ENCODE assay signal across 14 mouse cellular contexts in the genomic region with DNA sequence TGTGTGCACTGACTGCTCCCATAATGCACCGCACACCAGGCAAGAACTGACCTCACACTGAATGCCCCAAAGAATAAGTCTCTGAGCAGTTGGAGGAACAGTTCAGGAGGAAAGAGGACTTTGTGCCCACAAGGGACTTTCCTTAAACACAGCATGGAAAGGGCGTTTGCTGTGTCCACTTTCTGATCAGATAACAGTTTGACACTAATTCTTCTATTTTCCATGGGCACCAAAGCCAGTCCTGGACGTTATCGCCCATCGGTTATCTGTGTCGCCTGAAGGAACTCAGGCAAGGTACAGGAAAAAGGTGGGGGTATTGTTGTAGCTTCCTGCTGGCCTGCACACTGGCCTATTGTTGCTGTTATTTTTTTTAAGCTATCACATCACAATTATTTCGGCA. TPM values are rescaled to one million over a fixed set of nuclear protein-coding genes. Genes with fewer than 3 reads are reported as not detected.
DNase-seq lines count a peak whose midpoint lies in the region; ATAC-seq and TF ChIP-seq lines count a peak whose summit lies in the region.
"Had no signal": no experiment of that assay in that cellular context is flagged by ENCODE, and none has a peak within 500 bp of the region (broad histone marks: within the 10 kb centered on the region; RNA-seq: fewer than 3 reads in every experiment).

No protein-coding gene starts in this region.

- intact Hi-C loops in left cerebral cortex, adult 2 months (cut with DNase I): no loop called here

- no peak overlapping the region for H3K9ac ChIP-seq in kidney, embryonic 15.5 days
- H3K9ac ChIP-seq: hindbrain, embryonic 15.5 days; limb, embryonic 13.5 days had no signal

- peak overlapping the region; percentile 75 for H3K27ac ChIP-seq in kidney, embryonic 15.5 days
- H3K27ac ChIP-seq in left cerebral cortex, adult 2 months: no peak overlapping the region
- H3K27ac ChIP-seq: forebrain, embryonic 10.5 days; hindbrain, embryonic 15.5 days; limb, embryonic 13.5 days had no signal

- H3K27me3 ChIP-seq in kidney, embryonic 15.5 days: no peaks in the 10 kb centered on the region
- H3K27me3 ChIP-seq: hindbrain, embryonic 15.5 days; limb, embryonic 13.5 days had no signal

- WGBS in kidney, embryonic 15.5 days: 78% methylated on average over 7 of the region's 7 CpGs

- ATAC-seq in kidney, embryonic 15.5 days (replicated peaks; ENCODE audit: low FRiP score): no peak; the same call in 1 of the 2 replicates

- no peaks in the 10 kb centered on the region for H3K36me3 ChIP-seq in kidney, embryonic 15.5 days
- H3K36me3 ChIP-seq: forebrain, embryonic 10.5 days; G1E; hindbrain, embryonic 15.5 days; limb, embryonic 13.5 days had no signal

- no peaks in the 10 kb centered on the region for H3K9me3 ChIP-seq in kidney, embryonic 15.5 days (replicated peaks)
- H3K9me3 ChIP-seq: forebrain, embryonic 10.5 days; G1E; hindbrain, embryonic 15.5 days; limb, embryonic 13.5 days had no signal

- no peak for TF ChIP-seq CTCF in left cerebral cortex, adult 2 months (IDR thresholded peaks at IDR 0.05)

- peaks cover 5% of the 10 kb centered on the region; the same call in 1 of the 2 replicates for H3K4me1 ChIP-seq in kidney, embryonic 15.5 days
- H3K4me1 ChIP-seq: forebrain, embryonic 10.5 days; hindbrain, embryonic 15.5 days; limb, embryonic 13.5 days had no signal

- no peak overlapping the region for H3K4me3 ChIP-seq in kidney, embryonic 15.5 days (replicated peaks)
- H3K4me3 ChIP-seq in left cerebral cortex, adult 2 months: no peak overlapping the region
- H3K4me3 ChIP-seq: forebrain, embryonic 10.5 days; hindbrain, embryonic 15.5 days; limb, embryonic 13.5 days had no signal

- no peak overlapping the region for H3K4me2 ChIP-seq in kidney, embryonic 15.5 days
- H3K4me2 ChIP-seq: hindbrain, embryonic 15.5 days; limb, embryonic 13.5 days had no signal

- DNase-seq in adrenal gland, adult (ENCODE audit: inconsistent age in 2 of 2, low spot score in 1 of 2): peak; percentile 29 to 56
- no peak for DNase-seq in adrenal gland, postnatal 36 days
- peak; percentile 67 for DNase-seq in heart, adult 8-10 months (ENCODE audit: low spot score)
- DNase-seq in lung, postnatal 25 days (ENCODE audit: low spot score): peak; percentile 83
- DNase-seq in layer of hippocampus, adult 11-12 months (ENCODE audit: low spot score): no peak
- no peak for DNase-seq in left cerebral cortex, adult 2 months (ENCODE audit: extremely low spot score in 1 of 2, low spot score in 2 of 2)
- DNase-seq in layer of hippocampus, adult 9-10 months (ENCODE audit: low spot score): no peak
- DNase-seq: cerebellum, adult 11 months; gastrocnemius, postnatal 14 days had no signal

RNA-seq across cellular contexts. Expression of gene Ldb2, which starts 34.6 kb away (rescaled TPM):
- 10 to 100 TPM; 20.1 to 32.7 TPM for total RNA-seq in adrenal gland, postnatal 36 days (2021)
- 1 to 10 TPM; 5.2 to 8.7 (median 6.9) TPM for total RNA-seq in heart, adult 8-10 months (2022)
- polyA plus RNA-seq in kidney, embryonic 15.5 days (2015; fragmentation: Nextera tagmentation; extraction: Ambion mirVana): 80.4 and 89.7 TPM in 2 replicates
- 10 to 100 TPM; 52.5 to 60.4 TPM for total RNA-seq in left cerebral cortex, adult 2 months (2021)
- polyA plus RNA-seq: G1E had no signal

Comparison
In these comparisons a context has a peak if more than half of its experiments do, and no peak if none do; other contexts are left out.
1. DNase-seq: peak in adrenal gland, adult (2 of 2), heart, adult 8-10 months (single experiment) and lung, postnatal 25 days (single experiment); none in adrenal gland, postnatal 36 days (0 of 2), layer of hippocampus, adult 11-12 months (single experiment), left cerebral cortex, adult 2 months (0 of 2) and layer of hippocampus, adult 9-10 months (single experiment).